Mouse (Mus musculus) heart, adult 2 months (tissue): Measurements from ENCODE around the gene Dnajb1. TPM values are rescaled to one million over a fixed set of nuclear protein-coding genes. Genes with fewer than 3 reads are reported as not detected.

ENCODE experiments used
- DNase-seq, 2 experiments: peaks; one replicate each; pipeline ENCODE4 v3.0.0; 2021
- H3K27ac ChIP-seq: fragments of 200-600 bp; 2 replicates; pipeline ENCODE4 v1.8.1; 2022
- H3K27me3 ChIP-seq: fragments of 200-500 bp; 2 replicates; pipeline ENCODE4 v1.6.1; 2012; ENCODE audit warnings: mild to moderate bottlenecking, low read length, inconsistent platforms, mixed read lengths; ENCODE audit not compliant: control insufficient read depth, insufficient read depth
- H3K36me3 ChIP-seq: fragments of 200-500 bp; 2 replicates; pipeline ENCODE4 v1.6.1; 2012; ENCODE audit warnings: low read length, inconsistent platforms; ENCODE audit not compliant: control insufficient read depth, insufficient read depth
- H3K4me1 ChIP-seq: fragments of 200-500 bp; 2 replicates; pipeline ENCODE4 v1.6.1; 2011; ENCODE audit warnings: low read length; ENCODE audit not compliant: control insufficient read depth, insufficient read depth
- H3K4me3 ChIP-seq: fragments of 200-600 bp; 2 replicates; pipeline ENCODE4 v1.8.1; 2022
- H3K79me2 ChIP-seq: fragments of 200-500 bp; replicated peaks from 2 replicates; pipeline ENCODE4 v1.6.1; 2012; ENCODE audit warnings: mild to moderate bottlenecking, inconsistent platforms, low read length, moderate library complexity, mixed read lengths; ENCODE audit not compliant: control insufficient read depth, insufficient read depth
- H3K9ac ChIP-seq: fragments of 200-500 bp; 2 replicates; pipeline ENCODE4 v1.6.1; 2012; ENCODE audit warnings: low read depth, mild to moderate bottlenecking, control low read depth, inconsistent platforms, low read length, mixed read lengths
- CTCF ChIP-seq: fragments of 200-600 bp; IDR thresholded peaks from 2 replicates; pipeline ENCODE4 v1.8.1; 2022; ENCODE audit warnings: antibody characterized with exemption, mild to moderate bottlenecking, moderate library complexity
- EP300 ChIP-seq: fragments of 200-500 bp; IDR thresholded peaks from 2 replicates; pipeline ENCODE4 v1.6.1; 2011; ENCODE audit warnings: low read depth, low read length, control low read depth; ENCODE audit not compliant: insufficient read depth
- POLR2A ChIP-seq: fragments of 200-500 bp; IDR thresholded peaks from 2 replicates; pipeline ENCODE4 v1.6.1; 2011; ENCODE audit warnings: mild to moderate bottlenecking, low read depth, low read length, control low read depth; ENCODE audit not compliant: insufficient read depth
- WGBS: fragments of 180-500 bp; shearing (Covaris S2); methylation state at CpG from one replicate; pipeline ENCODE4 v1.1.7; 2018; 5-methylcytosine and 5-hydroxymethylcytosine counted together
- intact Hi-C: fragments of 180-260 bp; cut with DNase I; formaldehyde crosslinking; loops from one replicate; pipeline ENCODE4 v1.15.1; 2025
- polyA plus RNA-seq: library from polyadenylated mRNA; depleted of rRNA; stranded (reverse); fragments of >200 nt; gene quantifications from 2 replicates; pipeline ENCODE4 v1.2.3, GENCODE M21; 2012
- total RNA-seq, 2 experiments: library from RNA; stranded (reverse); gene quantifications; 2 replicates each; pipeline ENCODE4 v1.2.3; 2021

Gene Dnajb1
- total and polyA plus RNA-seq, 3 experiments, result 11.3 to 16.8 (median 13.4) TPM

GRCm38 (mm10) chr8:83648031-83648430 is 40.0 kb downstream of the Dnajb1 start:
- H3K4me1 ChIP-seq, result peaks cover 4% of the 10 kb centered on the region; the same call in 1 of the 2 replicates

GRCm38 (mm10) chr8:83649699-83650098 is 41.7 kb downstream of the Dnajb1 start:
- WGBS, result 94% methylated on average over 6 of the region's 6 CpGs

More at GRCm38 (mm10) chr8:83648031-83648430, 40.0 kb downstream of the Dnajb1 start:
- Histone ChIP-seq H3K9ac (no peak overlapping the region), H3K27ac (no peak overlapping the region), H3K4me3 (no peak overlapping the region), H3K36me3 (no peaks in the 10 kb centered on the region), H3K79me2 (no peaks in the 10 kb centered on the region), H3K27me3 (no peaks in the 10 kb centered on the region)
- 96% methylated on average over 4 of the region's 4 CpGs for WGBS
- TF ChIP-seq POLR2A (no peak), EP300 (no peak), CTCF (no peak)
- DNase-seq, result no peak
- intact Hi-C loops, result no loop called here

GRCm38 (mm10) chr8:83652030-83652743 is 44.2 kb downstream of the Dnajb1 start, which contains the start of gene Gipc1:
Gene Gipc1 (plus strand): TSS chr8:83652677.
- Histone ChIP-seq H3K27me3 (no peaks in the 10 kb centered on the region), H3K9ac (peak within 1 kb of the TSS; percentile 95), H3K27ac (peak within 1 kb of the TSS; percentile 89), H3K4me3 (peak within 1 kb of the TSS; percentile 93), H3K36me3 (no peaks in the 10 kb centered on the region), H3K4me1 (peaks cover 9% of the 10 kb centered on the region), H3K79me2 (no peaks in the 10 kb centered on the region)
- 3% methylated on average over 50 of the region's 50 CpGs for WGBS
- intact Hi-C loops, result no loop called here
- peak; percentile 68; the same call in 1 of the 2 replicates for TF ChIP-seq POLR2A
- TF ChIP-seq CTCF, result no peak
- peak; percentile 64; the same call in 1 of the 2 replicates for TF ChIP-seq EP300
- peak; percentile 94 to 98 for DNase-seq

More at GRCm38 (mm10) chr8:83649699-83650098, 41.7 kb downstream of the Dnajb1 start:
- no peaks in the 10 kb centered on the region for H3K36me3 ChIP-seq
- H3K27me3 ChIP-seq, result no peaks in the 10 kb centered on the region
- no peak overlapping the region for H3K9ac ChIP-seq
- intact Hi-C loops, result no loop called here
- no peak overlapping the region for H3K4me3 ChIP-seq
- peaks cover 8% of the 10 kb centered on the region for H3K4me1 ChIP-seq
- no peaks in the 10 kb centered on the region for H3K79me2 ChIP-seq
- no peak for DNase-seq
- no peak overlapping the region for H3K27ac ChIP-seq
- TF ChIP-seq CTCF, result no peak
- TF ChIP-seq POLR2A, result no peak
- no peak for TF ChIP-seq EP300

- no peaks in the 10 kb centered on the region for H3K27me3 ChIP-seq
- DNase-seq, result peak in 1 of 2 experiments; percentile 37
- H3K9ac ChIP-seq, result peak overlapping the region; percentile 95
- intact Hi-C loops, result no loop called here
- 1% methylated on average over 45 of the region's 46 CpGs for WGBS
- H3K27ac ChIP-seq, result peak overlapping the region; percentile 89
- peak overlapping the region; percentile 93 for H3K4me3 ChIP-seq
- TF ChIP-seq CTCF (no peak), POLR2A (no peak), EP300 (no peak)
- H3K4me1 ChIP-seq, result peaks cover 9% of the 10 kb centered on the region
- H3K79me2 ChIP-seq, result no peaks in the 10 kb centered on the region
- H3K36me3 ChIP-seq, result no peaks in the 10 kb centered on the region
These were observed 45.0 kb downstream of the Dnajb1 start for GRCm38 (mm10) chr8:83652744-83653661.

DNA sequence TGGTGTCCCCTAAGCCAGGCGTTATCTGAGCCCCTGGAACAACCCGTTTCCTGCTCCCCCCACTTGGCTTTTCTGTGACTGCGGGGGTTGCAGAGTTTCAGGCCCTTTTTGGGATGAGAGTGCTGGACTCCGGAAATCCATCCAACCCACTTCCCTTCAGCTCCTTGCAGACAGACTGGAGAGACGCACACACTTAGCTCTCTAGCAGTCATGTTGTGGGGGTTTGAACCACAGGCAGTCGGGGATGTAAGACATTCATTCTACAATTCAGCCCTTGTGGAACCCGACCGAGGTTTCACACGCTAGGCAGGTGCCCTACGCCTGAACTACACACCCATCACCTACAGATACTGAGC is 45.6 kb downstream of the Dnajb1 start:
- TF ChIP-seq POLR2A (no peak), EP300 (no peak), CTCF (no peak)
- Histone ChIP-seq H3K27ac (peak overlapping the region; percentile 89), H3K9ac (no peak overlapping the region), H3K4me1 (peaks cover 9% of the 10 kb centered on the region), H3K36me3 (no peaks in the 10 kb centered on the region), H3K79me2 (no peaks in the 10 kb centered on the region), H3K4me3 (peak overlapping the region; percentile 93; the same call in 1 of the 2 replicates), H3K27me3 (no peaks in the 10 kb centered on the region)
- intact Hi-C loops, result no loop called here
- peak in 1 of 2 experiments; percentile 36 for DNase-seq
- 25% methylated on average over 10 of the region's 10 CpGs for WGBS
